Mouse (Mus musculus) bone marrow, adult 2 months (tissue): ENCODE results near the gene Plagl1. TPM values are rescaled to one million over a fixed set of nuclear protein-coding genes. Genes with fewer than 3 reads are reported as not detected.

Experiments
- H3K27ac ChIP-seq: fragments of 200-500 bp; 2 replicates; pipeline ENCODE4 v1.5.1; 2012; ENCODE audit warnings: low read depth, mild to moderate bottlenecking, control low read depth, inconsistent platforms, low read length; ENCODE audit not compliant: control insufficient read depth, poor library complexity, insufficient read depth
- H3K4me1 ChIP-seq: fragments of 200-500 bp; 2 replicates; pipeline ENCODE4 v1.6.1; 2011; ENCODE audit warnings: low read length; ENCODE audit not compliant: control insufficient read depth, insufficient read depth
- H3K4me3 ChIP-seq: fragments of 200-500 bp; replicated peaks from 2 replicates; pipeline ENCODE3; 2011; ENCODE audit warnings: mild to moderate bottlenecking, low read depth, low read length, control low read depth; ENCODE audit not compliant: control insufficient read depth
- CTCF ChIP-seq: fragments of 200-500 bp; IDR thresholded peaks from 2 replicates; pipeline ENCODE4 v1.5.1; 2011; ENCODE audit warnings: low read length, control low read depth; ENCODE audit not compliant: control insufficient read depth, insufficient read depth
- POLR2A ChIP-seq: fragments of 200-500 bp; IDR thresholded peaks from 2 replicates; pipeline ENCODE4 v1.6.1; 2011; ENCODE audit warnings: low read depth, mild to moderate bottlenecking, control low read depth, low read length, borderline replicate concordance; ENCODE audit not compliant: control insufficient read depth
- WGBS: fragments of 180-500 bp; shearing (Covaris S2); methylation state at CpG from one replicate; pipeline ENCODE4 v1.1.7; 2018; 5-methylcytosine and 5-hydroxymethylcytosine counted together
- polyA plus RNA-seq: library from polyadenylated mRNA; stranded (reverse); fragments of >200 nt; gene quantifications from 2 replicates; pipeline ENCODE4 v1.2.4, GENCODE M21; 2011; ENCODE audit warnings: low replicate concordance; ENCODE audit not compliant: missing spikeins, insufficient read depth, insufficient read length

Gene Plagl1
- polyA plus RNA-seq, 1 experiment, result 2.9 TPM

DNA sequence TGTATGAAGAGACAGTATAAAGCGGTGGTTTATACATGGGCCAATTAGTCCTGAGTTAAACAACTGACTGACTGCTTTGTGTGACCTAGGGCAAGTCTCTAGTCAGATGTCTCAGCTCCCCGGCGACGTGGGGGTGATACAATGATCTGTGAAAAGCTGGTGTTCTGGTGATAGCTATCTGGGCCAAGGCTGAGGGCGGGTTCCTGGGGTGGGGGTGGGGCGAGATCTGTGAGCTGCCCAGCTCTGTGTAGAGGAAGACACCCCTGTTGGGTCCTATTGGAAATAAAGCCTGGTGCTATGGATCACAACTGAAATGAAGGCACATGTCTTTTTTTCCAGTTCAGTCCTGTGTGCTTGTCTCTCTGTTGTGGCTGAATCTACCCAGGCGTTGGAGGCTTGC, 3.2 kb downstream of the Plagl1 start:
- TF ChIP-seq POLR2A, result no peak
- TF ChIP-seq CTCF, result no peak

DNA sequence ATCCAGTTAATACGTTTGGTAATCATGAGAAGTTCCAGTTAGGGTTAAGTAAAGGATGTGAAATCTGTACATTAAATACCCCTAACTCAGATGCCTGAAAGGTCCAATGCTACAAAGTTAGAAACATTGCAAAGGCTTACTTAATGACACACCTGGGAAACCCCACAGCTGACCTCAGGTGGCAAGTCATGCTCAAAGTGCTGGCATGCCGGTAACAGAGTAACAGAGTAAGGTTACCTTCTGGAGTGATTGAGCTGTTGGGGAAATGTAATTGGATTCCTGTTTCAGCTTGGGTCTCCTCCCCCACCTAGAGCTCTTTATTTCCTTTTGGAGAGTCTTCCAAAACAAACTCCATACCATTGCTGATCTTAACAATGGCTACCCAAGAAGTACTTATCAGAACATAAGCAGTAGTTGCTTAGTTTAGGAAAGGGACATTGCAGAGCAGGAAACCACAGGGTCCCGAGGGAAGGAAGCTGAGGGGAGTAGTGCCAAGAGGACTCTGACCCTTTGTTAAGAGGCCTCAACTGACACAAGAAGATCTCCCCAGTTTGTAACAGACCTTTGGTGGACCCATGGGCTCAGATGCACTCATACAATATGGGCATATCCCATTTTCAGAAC, 4.9 kb downstream of the Plagl1 start:
- no peak overlapping the region for H3K27ac ChIP-seq
- 48% methylated on average over 3 of the region's 3 CpGs for WGBS
- TF ChIP-seq CTCF (no peak), POLR2A (no peak)
- no peak overlapping the region for H3K4me3 ChIP-seq
- no peaks in the 10 kb centered on the region for H3K4me1 ChIP-seq

More for the DNA sequence above, 3.2 kb downstream of the Plagl1 start:
- WGBS, result 78% methylated on average over 7 of the region's 7 CpGs
- no peaks in the 10 kb centered on the region for H3K4me1 ChIP-seq
- H3K27ac ChIP-seq, result no peak overlapping the region
- no peak overlapping the region for H3K4me3 ChIP-seq

DNA sequence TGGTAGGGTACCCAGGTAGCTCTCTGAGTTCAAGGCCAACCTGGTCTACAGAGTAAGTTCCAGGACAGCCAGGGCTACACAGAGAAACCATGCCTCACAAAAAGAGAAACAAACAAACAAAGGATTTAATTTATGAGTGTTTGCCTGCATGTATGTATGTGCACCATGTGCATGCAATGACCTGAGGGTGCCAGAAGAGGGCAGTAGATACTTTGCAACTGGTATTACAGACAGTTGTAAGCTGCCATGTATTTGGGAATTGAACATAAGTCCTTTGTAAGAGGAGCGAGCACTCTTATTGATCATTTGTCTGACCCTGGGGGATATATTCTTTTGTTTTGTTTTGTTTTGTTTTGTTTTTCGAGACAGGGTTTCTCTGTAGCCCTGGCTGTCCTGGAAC, 10.7 kb downstream of the Plagl1 start:
- Histone ChIP-seq H3K4me1 (no peaks in the 10 kb centered on the region), H3K27ac (no peak overlapping the region), H3K4me3 (no peak overlapping the region)
- WGBS, result 91% methylated on average over 2 of the region's 2 CpGs
- no peak for TF ChIP-seq POLR2A
- no peak for TF ChIP-seq CTCF

DNA sequence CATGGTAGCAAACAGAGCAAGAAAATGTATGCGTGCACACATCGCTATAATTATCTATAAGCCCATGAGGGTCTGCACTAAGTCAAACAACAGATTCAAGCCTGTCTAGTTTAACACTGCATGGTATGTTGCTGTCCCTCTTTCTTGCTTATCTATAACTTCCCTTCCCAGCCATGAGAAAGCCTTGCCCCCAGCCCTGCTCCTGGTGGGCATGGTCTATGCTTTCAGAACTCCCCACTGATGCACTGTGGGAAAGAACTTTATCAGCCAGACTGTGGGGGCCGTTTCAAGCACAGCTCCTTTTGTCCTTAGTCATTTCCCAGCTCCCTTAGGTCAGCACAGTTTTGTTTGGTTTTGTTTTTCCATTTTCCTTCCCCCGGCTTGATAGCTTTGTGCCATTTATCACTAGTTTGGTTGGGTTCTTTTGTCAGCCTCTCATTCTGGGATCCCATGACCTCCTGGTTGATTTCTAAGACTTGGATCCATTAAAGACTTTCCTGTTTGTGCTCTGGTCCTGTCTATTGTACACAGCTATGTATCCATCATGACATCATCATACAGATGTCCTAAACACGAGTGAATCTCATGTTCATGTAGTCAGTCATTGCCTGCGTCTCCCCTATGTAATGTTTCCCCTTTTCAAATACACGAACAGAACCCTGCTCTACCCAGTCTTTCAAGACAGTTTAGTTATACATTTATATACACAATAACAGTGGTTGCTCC, 16.7 kb downstream of the Plagl1 start:
- no peaks in the 10 kb centered on the region for H3K4me1 ChIP-seq
- no peak overlapping the region for H3K4me3 ChIP-seq
- 62% methylated on average over 7 of the region's 7 CpGs for WGBS
- H3K27ac ChIP-seq, result no peak overlapping the region
- TF ChIP-seq POLR2A (no peak), CTCF (no peak)

DNA sequence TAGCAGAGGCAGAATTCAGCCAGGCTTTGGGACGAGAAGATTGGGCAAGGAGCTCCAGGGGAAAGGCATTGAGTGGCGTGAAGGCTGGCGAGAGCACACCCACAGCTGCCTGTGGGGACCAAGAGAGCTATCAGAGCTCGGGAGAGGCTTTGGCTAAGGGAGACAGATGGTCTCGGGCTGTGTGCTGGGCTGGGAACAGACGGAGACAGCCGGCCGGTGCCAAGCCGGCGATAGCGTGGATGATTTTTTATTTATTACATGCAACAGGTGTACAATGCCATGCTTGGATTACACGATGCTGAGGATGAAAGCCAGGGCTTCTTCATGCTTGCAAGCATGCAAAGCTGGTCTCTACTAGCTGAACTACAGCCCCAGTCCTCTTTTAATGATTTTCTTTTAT, 22.2 kb downstream of the Plagl1 start:
- WGBS, result 87% methylated on average over 12 of the region's 12 CpGs
- Histone ChIP-seq H3K27ac (no peak overlapping the region), H3K4me3 (no peak overlapping the region), H3K4me1 (no peaks in the 10 kb centered on the region)
- TF ChIP-seq POLR2A, result no peak
- no peak for TF ChIP-seq CTCF

DNA sequence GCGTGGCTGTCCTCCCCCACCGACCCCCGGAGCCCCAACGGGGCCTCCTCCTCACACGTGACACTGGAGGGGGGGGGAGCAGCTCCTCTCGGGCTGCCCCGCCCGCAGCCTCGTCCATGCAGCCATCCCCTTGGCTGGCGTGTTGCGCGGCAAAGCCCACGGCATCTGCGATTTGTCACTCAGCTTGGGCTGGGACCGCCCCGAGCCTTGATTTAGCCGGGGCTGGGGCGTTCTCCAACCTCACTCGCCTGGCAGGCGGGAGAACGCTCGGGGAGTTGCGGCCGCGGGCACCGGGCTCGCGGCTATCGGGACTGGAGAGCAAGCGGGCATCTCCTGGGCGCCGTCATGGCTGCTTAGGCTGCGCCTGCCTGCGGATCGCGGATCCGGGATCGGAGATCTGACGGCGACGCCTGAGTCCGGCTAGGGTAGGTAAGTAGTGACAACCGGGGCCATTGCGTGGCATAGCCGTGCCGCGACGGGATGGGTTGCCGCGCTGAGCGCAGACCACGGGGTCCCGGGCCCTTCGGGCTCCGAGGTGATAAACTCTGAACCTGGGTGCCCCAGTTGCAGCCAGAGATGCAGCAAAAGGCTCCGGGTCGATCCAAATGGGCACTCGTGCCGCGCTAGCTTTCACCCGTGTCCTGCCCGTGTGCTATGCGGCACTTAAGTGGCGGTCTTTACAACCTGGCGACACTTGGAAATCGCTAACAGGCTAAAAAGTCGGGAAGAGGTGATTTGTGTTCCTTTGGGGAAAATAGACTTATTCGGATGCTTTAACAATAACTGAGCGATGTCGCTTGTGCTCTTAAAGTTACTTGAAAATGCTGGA, 30.5 kb downstream of the Plagl1 start:
- Histone ChIP-seq H3K27ac (no peak overlapping the region), H3K4me3 (no peak overlapping the region), H3K4me1 (no peaks in the 10 kb centered on the region)
- TF ChIP-seq POLR2A (peak; percentile 20; the same call in 1 of the 2 replicates), CTCF (no peak)
- WGBS, result 47% methylated on average over 70 of the region's 70 CpGs

DNA sequence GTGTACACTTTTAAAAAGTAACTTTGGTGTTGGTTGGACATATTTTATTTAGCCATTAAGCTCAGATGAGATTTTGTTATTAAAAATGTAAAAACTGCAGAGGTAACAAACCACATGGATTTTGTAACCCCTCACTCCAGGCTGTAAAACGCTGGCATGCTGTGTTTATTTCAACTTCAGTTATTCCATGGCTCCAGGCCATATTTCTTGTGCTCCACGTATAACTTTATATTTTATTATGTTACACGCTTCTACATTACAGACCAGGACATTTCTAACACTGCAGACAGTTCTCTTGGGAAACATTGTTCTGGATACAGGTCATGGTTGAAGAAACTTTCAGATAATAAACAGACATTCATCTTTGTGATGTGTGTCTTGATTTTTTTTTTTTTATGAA, 32.7 kb downstream of the Plagl1 start:
- Histone ChIP-seq H3K4me1 (no peaks in the 10 kb centered on the region), H3K4me3 (no peak overlapping the region), H3K27ac (no peak overlapping the region)
- WGBS, result 73% methylated on average over 3 of the region's 3 CpGs
- TF ChIP-seq POLR2A (no peak), CTCF (no peak)

DNA sequence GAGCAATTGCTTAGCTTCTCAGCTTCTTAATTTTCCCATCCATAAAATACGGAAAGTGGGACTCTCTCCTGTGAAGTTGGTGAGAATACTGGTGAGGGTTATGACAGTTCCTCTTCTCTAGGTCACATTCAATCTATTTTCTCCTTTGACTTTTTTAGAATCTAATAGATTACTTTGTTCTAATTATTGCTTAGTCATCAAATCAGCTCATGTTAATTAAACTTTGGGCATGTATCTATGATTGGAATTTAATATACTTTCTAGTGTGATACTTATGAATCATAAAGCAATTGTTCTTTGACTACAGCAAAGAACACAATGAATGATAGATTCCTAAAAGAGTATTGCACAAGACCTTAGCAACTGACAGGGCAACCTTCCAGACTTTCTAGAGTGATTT, 38.6 kb downstream of the Plagl1 start:
- H3K27ac ChIP-seq, result no peak overlapping the region
- H3K4me1 ChIP-seq, result no peaks in the 10 kb centered on the region
- WGBS, result 67% methylated on average over 1 of the region's 1 CpGs
- no peak overlapping the region for H3K4me3 ChIP-seq
- TF ChIP-seq CTCF, result no peak
- TF ChIP-seq POLR2A, result no peak
